Mouse (Mus musculus) thymus, postnatal 36 days (tissue): ENCODE data around the gene Lyve1.
"Not testable (repeated sequence)": the region's sequence is repeated elsewhere in the genome, so short reads cannot be mapped to it uniquely, and the experiment has no call there.

Source experiments
- DNase-seq, 2 experiments: peaks; one replicate each; pipeline ENCODE4 v3.0.0; 2022; ENCODE audit warnings: mixed read lengths in 2 of 2

Gene Lyve1

DNA sequence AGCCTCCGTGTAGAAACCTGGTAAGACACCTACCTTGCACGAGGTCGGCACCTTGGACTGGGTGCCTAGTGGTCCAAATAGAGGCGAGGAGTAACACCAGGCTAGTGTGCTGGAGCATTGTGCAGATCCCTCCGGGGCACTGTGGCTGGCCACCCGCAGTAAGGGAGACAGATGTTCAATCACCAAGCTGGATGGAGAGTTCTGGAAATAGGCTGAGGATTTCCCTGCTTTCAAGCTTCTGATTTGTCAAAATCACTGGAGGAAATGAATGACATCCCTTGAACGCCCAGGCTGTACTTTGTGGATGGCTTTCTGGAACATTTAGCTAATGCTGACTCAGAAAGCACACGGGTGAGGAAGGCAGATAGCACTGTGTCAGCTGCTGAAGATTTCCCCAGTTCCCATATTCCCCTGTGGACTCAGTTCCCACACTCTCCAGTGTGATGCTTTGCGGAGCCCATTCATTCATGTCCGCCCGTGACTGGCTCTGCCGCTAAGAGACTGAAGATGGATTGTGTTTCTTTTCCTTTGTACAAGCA lies at the start of gene Lyve1:
Gene Lyve1 (minus strand): TSS at position 489 of the 539 bp plus-strand sequence.
- no peak for DNase-seq

DNA sequence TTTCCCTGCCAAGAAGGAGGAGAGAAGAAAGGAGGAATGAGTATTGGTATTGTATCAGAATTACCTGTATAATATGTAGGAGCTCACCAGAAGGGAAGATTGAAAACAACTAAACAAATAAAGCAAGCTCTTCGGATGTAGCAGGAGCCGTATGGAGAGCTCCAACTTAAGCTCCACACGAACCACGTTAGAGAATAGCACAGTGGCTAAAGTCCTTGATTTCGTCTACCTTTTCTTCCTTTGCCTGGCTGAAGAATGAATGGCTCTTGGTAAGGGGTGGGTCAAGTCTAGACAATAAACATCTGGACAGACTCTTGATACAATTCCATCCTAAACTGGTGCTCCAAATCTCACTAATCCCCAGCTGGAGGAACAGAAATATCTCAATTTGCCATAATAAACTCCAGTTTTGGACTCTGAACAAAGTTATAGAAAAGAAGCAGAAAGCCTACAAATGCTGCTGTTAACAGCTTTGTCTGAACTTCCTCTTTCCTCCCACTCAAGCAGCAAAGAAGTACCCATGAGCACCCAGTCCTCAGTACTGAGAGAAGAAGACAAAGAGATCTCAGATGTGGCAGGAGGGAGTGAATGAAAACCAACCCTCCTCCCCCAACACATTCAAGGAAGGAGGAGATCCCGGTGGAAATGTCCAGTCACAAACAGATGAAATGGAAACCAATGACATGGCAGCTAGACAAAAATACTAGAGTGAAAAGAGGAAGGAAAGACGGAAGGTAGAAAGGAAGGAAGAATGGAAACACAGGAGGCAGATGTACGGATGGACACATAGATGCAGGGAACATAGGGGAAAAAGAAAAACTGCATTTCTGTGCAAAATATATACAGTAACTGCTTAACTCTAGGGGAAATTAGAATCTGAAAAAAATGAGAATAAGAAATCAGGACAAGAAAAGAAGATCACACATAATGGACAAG lies 45.4 kb upstream of the Lyve1 start:
- no peak for DNase-seq

DNA sequence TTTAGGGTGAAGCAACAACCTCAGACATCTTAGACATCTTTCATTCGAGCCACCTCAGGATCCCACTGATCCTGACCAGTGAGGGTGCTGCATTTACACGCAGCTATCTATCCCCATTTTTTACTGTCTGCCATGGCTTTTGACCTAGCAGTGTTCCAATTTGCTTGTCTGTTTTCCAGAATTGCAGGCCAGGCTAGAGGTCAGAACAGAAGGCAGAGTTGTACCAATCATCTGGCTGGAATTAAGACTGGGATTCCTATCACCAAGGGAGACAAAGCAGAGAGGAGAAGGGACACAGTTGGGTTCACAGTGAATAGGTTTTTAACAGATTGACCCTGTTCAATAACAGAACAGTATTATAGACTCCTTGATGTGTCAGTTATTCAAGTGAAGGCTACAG lies 43.5 kb upstream of the Lyve1 start:
- no peak for DNase-seq

DNA sequence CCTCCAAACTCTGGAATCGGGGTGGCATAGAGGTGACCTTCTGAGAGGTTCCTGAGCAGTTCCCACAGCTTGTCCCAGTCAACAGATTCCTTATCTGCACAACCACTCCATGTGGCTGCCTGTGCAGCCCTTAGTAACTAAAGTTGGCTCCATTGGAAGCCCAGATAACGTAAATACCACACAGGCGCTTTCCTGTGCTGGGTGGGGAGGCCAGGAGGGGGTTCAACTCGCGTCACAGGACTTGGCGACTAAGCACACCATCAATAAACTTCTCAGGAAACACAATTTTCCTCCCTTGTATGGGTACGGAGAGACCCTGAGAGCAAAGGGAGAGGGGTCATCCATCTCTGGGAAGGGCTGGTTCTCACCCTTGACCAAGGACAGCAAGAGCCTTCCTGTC lies 40.2 kb upstream of the Lyve1 start:
- no peak for DNase-seq

DNA sequence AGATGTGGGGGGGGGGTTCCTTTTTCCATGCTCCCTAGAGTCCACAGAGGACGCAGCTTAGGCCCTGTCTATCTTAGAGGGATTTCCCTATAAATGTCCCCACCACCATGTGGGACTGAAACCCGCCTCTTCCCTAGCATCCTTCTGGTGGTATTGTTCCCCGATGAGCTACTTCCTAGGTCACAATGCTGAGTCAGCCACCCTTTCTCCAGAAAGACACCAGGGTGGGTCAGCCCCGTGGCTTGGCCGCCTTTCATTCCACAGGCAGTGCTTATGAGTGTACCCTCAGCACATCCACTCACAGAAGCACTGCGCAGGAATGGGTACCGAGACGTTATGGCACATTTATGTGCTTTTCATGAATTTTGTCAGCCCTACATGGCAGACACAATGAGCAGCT lies 34.2 kb upstream of the Lyve1 start:
- DNase-seq = no peak

DNA sequence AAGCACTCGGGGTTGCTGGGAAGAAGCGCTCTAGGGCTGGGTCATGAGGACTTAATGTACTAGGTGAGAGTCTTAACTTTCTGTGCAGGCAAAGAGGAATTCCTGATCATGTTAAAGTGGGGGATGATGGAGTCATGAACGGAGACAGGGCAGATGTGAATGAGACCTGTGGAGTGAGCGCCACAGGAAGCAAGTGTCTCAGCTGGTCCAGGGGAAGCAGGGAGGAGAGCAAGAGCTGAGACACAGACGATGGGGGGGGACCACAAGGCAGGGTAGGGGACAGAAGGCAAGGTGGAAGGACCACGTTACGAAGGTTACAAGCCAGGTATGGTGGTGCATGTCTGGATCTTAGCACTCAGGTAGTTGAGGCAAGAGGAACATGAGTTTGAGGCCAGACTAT lies 33.4 kb upstream of the Lyve1 start:
- DNase-seq = no peak

DNA sequence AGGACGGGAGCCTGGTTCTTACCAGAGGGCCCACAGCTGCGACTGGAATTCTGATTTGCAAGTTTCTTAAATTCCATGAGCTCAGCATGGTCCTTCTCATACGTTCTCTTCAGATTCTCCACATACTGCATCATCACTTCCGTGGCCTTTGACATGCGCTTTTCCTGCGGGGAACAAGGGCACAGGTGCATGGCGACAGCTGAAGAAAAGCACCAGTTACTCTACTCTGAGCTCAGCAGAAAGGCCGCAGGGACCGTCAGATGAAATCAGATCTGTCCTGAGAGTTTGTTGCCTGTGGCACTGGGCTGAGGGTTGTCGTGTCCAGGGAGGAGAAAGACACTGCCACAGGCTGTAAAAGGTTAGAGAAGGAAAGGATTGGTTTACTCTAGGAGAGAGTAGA lies 32.7 kb upstream of the Lyve1 start:
- not testable (repeated sequence) for DNase-seq

DNA sequence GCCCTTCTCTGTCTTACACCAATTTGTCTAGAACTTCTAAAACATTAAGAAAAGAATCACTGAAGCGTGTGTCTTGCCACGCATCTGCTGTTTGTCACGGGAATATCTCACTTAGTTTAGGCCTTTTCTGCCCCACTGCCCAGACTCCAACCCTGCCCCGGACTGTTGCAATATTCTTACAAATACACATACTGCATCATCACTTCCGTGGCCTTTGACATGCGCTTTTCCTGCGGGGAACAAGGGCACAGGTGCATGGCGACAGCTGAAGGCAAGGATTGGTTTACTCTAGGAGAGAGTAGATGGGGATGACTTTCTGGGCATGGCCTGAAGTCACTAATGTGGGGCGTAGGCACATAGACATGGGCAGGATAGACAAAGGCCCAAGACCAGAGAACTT lies 31.6 kb upstream of the Lyve1 start:
- DNase-seq = no peak

DNA sequence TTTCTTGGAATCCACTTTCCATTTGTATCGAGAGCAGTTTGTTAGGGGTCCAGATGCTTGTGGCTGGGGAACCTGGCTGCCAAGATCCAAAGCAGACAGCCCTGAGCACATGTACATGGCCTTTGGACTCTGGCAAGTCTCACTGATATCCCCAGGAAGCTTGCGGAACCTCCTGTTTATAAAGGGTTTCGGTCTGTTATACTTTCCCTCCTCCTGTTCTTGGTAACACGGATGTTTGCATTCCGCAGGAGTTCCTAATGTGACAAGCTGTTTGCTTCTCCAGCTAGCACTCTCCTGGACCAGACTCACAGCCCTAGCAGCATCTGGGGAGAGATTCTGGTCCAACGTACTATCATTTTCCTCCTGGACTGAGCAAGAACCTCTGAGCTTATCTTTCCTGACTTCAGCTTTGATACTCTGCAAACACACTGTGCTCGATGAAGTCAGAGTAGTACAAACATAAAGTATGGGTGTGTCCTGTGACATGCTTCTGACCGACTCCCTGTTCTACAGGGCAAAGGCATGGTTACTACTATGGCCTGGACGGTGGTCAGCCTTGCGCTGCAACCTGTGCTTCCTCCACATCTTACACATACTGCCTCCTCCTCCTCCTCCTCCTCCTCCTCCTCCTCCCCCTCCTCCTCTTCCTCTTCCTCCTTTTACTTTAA lies 31.0 kb upstream of the Lyve1 start:
- no peak for DNase-seq

DNA sequence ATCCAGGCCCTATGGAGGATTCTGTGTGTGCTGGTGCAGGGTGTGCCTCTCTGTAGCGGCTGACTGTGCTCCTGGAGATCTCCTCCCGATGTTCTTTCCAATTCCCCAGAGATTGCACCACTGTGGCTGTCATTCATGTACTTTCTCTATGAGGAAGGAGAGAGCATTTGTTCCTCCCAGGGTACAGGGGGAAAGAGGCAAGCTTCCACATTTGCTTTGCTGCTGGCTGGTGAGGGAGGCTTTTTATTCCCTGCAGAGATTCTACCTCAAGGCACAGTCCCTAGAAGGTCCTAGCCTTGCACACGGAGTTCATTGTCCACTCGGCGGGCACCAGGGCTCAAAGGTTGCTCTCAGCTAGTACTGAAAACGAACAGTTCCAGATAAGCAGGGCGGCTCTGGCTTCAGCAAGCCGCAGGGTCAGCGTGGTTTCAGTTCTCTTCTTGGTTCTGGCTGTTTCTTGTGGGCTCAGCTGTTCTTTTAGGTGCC lies 28.5 kb upstream of the Lyve1 start:
- DNase-seq = no peak

DNA sequence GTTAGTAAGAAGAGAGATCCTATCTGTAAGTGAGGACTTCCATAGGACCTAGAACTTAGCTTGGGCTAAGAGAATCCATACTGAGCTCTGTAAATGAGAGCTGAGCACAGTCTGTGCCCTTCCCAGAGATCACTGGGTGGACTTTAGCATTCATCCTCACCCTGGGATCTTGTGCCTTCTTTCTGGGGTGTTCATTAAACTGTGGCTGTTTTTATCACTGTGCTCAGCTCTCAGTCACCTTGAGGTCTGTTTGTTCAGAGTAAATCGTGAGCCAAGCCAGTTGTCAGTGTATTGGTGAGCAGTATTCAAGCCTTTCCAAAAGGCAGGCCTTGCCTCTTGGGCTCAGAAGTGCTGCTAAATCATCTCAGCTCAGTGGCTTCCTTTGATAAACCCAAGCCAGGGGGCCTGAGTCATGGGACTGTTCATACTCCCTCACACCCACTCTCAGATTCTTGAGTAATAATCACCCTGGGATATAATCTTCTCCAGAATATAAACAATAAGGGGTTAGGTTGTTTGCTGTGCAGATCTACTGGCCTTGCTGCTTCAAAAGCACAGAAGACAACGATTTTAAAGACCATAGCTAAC lies 18.8 kb upstream of the Lyve1 start:
- DNase-seq = no peak

DNA sequence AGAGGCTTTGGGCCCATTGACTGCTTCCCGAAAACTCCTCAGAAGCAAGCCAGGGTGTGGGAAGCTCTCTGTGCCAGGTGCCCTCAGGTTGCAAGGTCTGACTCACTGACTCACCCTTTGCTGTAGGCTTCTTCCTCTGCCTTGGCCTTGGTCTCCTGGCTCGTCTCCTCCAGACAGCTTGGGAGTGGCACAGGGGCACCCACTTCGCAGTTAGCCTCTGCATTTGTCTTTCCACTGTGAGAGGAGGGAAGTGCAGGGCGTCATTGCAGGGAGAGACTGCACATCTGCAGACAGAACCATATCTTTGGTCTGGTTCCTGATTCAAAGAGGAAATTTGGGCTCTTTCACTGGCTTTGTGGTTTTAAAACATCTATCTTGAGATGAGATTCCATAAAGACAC lies 15.0 kb upstream of the Lyve1 start:
- no peak for DNase-seq

DNA sequence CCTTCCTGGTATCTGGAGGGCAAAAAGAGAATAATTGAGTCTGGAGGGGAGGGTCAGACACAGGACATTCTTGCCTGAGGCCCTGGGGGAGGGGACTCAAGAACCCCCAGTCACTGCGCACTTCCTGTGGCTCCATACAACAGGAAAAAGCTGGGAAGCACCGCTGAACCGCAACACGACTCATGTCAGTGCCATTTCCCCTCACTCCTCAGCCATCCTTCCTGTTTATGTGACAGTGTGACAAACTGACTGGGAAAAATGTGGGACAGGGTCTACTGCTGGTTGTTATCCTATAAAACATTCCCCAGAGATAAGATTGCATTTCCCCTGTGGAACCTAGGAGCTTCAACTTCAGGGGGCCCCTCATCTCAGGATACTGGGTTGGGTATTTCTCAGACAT lies 13.9 kb upstream of the Lyve1 start:
- no peak for DNase-seq

DNA sequence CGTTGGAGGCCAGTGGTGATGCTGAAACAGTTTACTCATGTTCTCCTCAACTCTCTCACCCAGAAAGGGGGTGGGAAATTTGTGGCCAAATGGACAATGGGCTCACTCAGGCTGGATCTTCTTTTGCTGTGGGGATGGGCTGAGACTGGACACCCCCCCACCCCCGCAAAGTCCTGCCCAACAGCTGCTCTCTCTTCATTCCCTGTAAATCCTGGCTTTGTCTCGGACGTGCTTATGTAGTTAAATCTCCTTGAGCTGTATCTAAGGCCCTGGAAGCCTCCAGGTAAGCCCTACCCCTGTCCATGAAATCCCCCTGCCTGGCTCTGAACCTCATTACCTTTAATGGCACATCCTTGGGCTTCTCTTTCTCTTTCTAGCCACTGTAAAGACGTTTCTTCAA lies 5.8 kb upstream of the Lyve1 start:
- DNase-seq = no peak

DNA sequence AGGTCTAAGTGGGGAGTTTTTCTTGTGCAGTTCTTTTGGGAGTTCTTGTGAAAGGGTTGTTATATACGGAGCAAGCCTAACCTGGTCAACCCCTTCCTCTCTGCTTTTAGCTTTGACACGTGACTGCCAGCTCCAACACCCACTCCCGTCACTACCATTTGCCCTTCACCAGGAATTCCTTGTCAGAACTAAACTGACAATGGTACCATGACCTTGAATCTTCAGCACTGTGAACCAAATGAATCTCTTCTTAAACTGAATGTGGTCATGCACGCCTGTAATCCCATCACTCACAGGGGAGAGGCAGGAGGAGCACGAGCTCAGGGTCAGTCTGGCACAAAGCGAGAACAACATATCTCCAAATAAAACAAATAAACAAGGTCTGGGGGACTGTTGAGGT lies 4.1 kb upstream of the Lyve1 start:
- no peak for DNase-seq

DNA sequence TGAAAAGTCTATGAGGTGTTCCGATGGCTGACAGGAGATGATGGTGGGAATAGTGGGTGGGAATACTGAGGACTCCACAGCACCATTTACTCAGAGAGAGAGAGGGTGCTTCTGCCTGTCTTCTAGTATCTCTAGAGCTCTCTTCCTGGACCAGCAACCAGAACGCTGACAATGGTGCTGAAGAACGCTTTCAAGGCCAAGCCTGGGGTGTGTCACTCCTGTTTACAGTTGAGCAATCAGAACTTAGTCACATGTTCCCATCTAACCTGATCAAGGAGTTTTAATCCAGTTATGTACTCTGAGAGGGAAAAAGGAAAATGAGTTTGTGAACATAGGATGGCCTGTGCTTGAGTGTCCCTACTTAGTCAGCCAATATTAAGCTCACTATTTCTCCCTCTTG lies 3.0 kb upstream of the Lyve1 start:
- DNase-seq = no peak

DNA sequence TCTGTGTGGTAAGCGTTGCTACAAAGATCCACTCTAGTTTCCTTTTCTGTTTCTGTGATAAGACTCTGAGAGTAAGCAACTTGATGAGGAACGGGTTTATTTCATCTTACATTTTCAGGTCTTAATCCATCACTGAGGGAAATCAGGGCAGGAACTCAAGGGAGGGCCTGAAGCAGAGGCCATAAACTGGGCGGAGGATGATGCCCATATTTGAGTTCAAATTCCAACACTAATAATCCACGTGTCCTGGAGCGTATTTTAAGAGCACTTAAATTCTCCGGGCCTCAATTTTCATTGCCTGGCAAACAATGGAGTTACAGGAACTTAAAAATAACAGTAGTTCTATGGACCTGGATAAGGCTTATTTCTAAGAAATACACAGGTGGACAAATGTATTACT lies 2.5 kb upstream of the Lyve1 start:
- no peak for DNase-seq

DNA sequence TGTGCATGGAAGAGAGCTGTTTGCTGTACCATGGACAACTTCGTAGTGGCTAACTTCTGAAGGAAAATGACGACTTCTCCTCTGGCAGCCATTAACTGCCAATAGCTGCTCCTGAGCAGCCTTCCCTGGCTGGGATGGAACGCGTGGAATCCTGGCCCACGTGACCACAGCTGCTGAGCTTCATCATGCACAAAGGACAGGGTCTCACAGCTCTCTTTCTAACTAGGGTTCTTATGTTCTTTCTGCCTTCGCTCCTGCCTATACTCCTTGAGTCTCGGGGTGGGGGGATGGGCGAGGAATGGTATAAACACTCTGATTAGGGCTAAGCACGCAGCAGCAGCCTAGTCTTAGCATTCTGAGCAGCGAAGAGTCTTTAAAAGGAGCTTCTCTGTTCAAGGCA lies 2.0 kb upstream of the Lyve1 start:
- DNase-seq = no peak

DNA sequence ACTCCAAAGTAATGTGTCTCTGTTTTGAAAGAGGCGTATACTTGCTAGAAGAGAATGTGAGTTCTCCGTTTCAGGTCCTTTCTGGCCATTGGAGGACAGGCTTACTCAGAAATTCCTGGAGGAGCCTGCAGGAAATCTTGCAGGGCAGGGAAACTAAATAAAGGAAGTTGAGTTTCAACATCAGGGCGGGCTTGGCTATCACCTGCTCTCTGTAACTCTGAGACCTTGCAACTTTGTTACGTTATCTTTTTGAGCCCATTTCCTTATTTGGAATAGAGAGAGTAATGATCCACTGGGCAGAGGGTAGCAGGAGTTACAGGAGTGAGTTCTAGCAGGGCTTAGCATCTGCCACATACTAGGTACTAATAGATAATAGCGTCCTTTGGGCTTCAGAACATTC lies 2.9 kb downstream of the Lyve1 start:
- DNase-seq = no peak

DNA sequence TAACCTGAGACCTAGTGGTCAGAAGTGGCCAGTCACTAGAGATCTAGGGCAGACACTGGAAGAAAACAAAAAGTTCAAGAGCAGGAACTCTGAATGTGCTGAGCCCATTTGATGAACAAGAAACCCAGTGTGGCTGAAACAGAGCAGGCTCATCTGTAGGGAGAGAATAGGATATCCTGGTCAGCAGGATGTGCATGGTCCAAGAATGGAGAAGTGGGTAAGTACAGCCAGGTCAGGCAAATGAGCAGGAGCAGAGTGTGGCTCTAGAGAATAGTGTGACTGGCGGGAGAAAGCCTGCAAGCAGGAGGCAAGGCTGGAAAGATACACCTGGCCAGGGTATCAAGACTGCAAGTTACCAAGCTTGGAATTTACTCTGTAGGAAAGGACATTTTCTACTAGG lies 7.4 kb downstream of the Lyve1 start:
- DNase-seq = no peak

DNA sequence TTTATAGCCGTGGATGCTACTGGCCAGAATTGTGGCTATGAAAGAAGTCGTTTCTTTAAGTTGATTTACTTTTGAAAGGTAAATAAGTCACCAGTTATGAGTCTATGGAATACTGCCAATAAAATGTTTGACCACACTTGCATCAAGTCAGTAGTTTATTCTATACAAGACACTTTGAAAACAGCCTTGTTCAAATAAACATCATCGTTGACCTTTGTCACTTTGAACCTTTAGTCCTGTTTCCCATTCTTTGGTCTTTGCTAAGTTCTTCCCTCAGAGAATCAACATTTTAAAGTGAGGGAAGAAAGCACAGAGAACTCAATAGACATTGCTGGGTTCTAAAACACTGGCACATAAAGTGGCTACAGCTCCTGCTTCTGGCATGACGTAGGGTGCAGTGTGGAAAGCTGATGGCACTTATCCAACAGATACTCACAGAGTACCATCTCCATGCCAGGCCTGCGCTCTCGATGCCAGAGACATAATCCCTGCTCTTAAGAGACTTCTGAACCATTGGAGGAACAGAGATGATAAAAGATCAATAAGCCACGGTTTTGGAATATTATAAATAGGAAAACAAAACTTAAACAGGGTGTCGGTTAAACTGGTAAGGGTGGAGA lies 8.0 kb downstream of the Lyve1 start:
- no peak for DNase-seq

DNA sequence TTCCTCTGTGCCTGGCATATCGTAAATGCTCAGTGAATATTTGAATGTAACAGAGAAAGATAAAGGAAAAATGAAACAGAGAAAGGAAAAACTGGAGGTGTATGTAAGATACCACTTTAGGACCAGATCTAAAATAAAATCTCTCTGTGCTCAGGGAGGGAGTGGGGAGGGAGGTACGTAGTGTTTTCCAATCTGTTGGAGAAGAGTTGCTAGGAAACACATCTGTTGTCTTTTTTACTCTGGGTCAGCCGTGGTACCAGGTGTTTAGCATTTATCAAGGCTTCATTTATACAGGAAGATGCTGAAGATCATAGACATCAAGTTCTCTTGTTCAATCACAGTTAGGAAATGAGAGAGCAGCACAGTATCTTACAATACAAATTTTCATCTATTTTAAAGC lies 8.5 kb downstream of the Lyve1 start:
- DNase-seq = no peak

DNA sequence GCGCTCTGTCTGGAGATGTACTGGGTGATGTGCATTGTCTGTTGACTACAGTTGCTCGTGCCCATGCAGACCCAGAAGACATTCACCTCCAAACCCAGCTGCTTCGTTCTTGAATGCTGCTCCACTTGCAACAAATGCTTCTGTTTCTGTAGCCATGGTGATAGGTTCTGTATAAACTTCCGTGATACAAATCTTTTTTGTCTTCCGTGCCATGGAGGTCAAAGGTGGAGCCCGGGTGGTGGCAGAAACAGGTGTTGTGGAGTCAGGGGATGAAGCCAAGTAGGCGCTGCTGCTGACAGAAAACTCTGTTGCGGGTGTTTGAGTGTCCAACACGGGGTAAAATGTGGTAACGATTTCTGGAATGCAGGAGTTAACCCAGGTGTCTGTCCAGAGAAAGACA lies 9.4 kb downstream of the Lyve1 start:
- DNase-seq = no peak
